ENCODE assay signal across 25 mouse cellular contexts in the genomic region with DNA sequence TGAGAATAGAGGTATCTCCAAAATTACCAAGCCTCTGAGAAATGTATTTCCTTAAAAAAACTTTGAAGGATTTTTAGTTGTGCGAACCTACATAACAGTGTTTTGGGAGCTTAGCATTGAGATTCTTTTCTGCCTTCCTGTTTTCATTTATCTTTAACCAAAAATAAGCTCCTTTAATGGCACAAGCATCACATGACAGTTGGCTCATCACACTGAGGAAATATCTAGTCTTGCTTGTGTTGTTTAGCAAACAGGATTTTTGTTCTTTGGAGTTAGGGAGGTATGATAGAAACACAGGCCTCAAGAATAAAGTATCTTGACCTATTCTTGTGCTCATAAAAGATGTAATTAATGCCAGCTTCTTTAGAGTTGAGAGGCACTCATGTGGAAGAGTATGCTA.
"Had no signal": no experiment of that assay in that cellular context is flagged by ENCODE, and none has a peak within 500 bp of the region (broad histone marks: within the 10 kb centered on the region; RNA-seq: fewer than 3 reads in every experiment).

No protein-coding gene starts in this region.

- H3K4me3 ChIP-seq: gastrocnemius, adult 2 months; heart, embryonic 10.5 days; heart, embryonic 12.5 days; hindbrain, embryonic 10.5 days; hindbrain, embryonic 12.5 days; intestine, embryonic 15.5 days; layer of hippocampus, adult 2 months; left cerebral cortex, adult 2 months; limb, embryonic 10.5 days; limb, embryonic 12.5 days; liver, embryonic 13.5 days; liver, embryonic 15.5 days had no signal

- ATAC-seq: forebrain, embryonic 16.5 days; hindbrain, embryonic 16.5 days; inflammation-experienced regulatory T-cells, adult 6 months; intestine, embryonic 15.5 days; intestine, postnatal 0 days; liver, postnatal 0 days had no signal

- H3K36me3 ChIP-seq: heart, embryonic 10.5 days; heart, embryonic 12.5 days; hindbrain, embryonic 10.5 days; hindbrain, embryonic 12.5 days; intestine, embryonic 15.5 days; limb, embryonic 10.5 days; limb, embryonic 12.5 days; liver, embryonic 13.5 days; liver, embryonic 15.5 days had no signal

- H3K27me3 ChIP-seq: heart, embryonic 12.5 days; hindbrain, embryonic 12.5 days; intestine, embryonic 15.5 days; limb, embryonic 12.5 days; liver, embryonic 13.5 days; liver, embryonic 15.5 days had no signal

- H3K4me1 ChIP-seq: limb, embryonic 12.5 days; liver, embryonic 13.5 days; liver, embryonic 15.5 days had no signal

- H3K27ac ChIP-seq: gastrocnemius, adult 2 months; heart, embryonic 10.5 days; hindbrain, embryonic 10.5 days; hindbrain, embryonic 12.5 days; hindbrain, embryonic 14.5 days; intestine, embryonic 15.5 days; layer of hippocampus, adult 2 months; left cerebral cortex, adult 2 months; limb, embryonic 10.5 days; limb, embryonic 12.5 days; liver, embryonic 13.5 days; liver, embryonic 15.5 days had no signal

- H3K9me3 ChIP-seq: heart, embryonic 10.5 days; heart, embryonic 12.5 days; hindbrain, embryonic 10.5 days; hindbrain, embryonic 12.5 days; intestine, embryonic 15.5 days; limb, embryonic 10.5 days; limb, embryonic 12.5 days; liver, embryonic 13.5 days; liver, embryonic 15.5 days had no signal

- DNase-seq: gastrocnemius, adult 2 months; gastrocnemius, postnatal 10 days; gastrocnemius, postnatal 25 days; heart, adult 18-20 months; heart, postnatal 10 days; heart, postnatal 4 days; liver; liver, embryonic 13.5 days; liver, postnatal 0 days had no signal

- H3K9ac ChIP-seq: heart, embryonic 12.5 days; hindbrain, embryonic 12.5 days; hindbrain, embryonic 14.5 days; intestine, embryonic 15.5 days; limb, embryonic 12.5 days; liver, embryonic 13.5 days; liver, embryonic 15.5 days; liver, postnatal 0 days had no signal

- H3K4me2 ChIP-seq: heart, embryonic 12.5 days; hindbrain, embryonic 12.5 days; hindbrain, embryonic 14.5 days; intestine, embryonic 15.5 days; limb, embryonic 12.5 days; liver, embryonic 11.5 days; liver, embryonic 13.5 days; liver, embryonic 15.5 days had no signal
